Mouse (Mus musculus): ENCODE measurements around the gene Usp5.
"Not testable (repeated sequence)": the region's sequence is repeated elsewhere in the genome, so short reads cannot be mapped to it uniquely, and the experiment has no call there.

GRCm38 (mm10) chr6:124803691-124804090, 25.6 kb downstream of the Usp5 start:
- not testable (repeated sequence) for TF ChIP-seq MAFK (IDR thresholded peaks at IDR 0.05; ENCODE audit: insufficient read depth, low read depth, low read length); CHD2 (IDR thresholded peaks at IDR 0.05; ENCODE audit: low read depth, low read length)
